Mouse (Mus musculus) lung, postnatal 0 days (tissue): ENCODE results near the gene Wasl.

ENCODE experiments used
- CTCF ChIP-seq: IDR thresholded peaks from 2 replicates; pipeline ENCODE4 v1.5.1; 2016; ENCODE audit warnings: antibody characterized with exemption, mild to moderate bottlenecking
- EP300 ChIP-seq: IDR thresholded peaks from 2 replicates; pipeline ENCODE4 v1.6.1; 2016; ENCODE audit warnings: antibody characterized with exemption, mild to moderate bottlenecking, control low read depth

DNA sequence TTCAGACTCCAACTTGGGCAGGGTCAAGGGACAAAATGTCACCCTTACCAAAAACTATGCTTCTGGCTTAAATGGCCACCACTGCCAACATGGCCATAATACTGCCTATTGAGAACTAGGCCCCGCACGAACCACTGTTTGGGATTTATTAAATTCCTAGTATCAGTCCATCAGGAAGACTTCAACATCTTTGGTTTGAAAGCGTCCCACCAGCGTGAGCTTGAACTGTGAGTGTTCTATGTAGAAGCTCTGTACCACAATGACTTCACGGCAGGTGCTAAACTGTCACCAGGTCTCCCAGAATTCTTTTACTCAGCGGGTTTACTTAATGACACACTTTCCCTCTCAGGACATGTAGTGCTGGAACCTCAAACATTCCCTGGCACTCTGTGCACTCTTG is 51.5 kb downstream of the Wasl start:
- TF ChIP-seq CTCF = no peak
- no peak for TF ChIP-seq EP300
